Mouse (Mus musculus) mature B cell (primary cell): ENCODE data around the gene Npdc1.
"Not testable (repeated sequence)": the region's sequence is repeated elsewhere in the genome, so short reads cannot be mapped to it uniquely, and the experiment has no call there.

Experiments
- in situ Hi-C: fragments of 300-500 bp; cut with MboI; formaldehyde crosslinking; loops from 2 replicates; pipeline ENCODE4 v1.14.3; 2019

Npdc1 gene

DNA sequence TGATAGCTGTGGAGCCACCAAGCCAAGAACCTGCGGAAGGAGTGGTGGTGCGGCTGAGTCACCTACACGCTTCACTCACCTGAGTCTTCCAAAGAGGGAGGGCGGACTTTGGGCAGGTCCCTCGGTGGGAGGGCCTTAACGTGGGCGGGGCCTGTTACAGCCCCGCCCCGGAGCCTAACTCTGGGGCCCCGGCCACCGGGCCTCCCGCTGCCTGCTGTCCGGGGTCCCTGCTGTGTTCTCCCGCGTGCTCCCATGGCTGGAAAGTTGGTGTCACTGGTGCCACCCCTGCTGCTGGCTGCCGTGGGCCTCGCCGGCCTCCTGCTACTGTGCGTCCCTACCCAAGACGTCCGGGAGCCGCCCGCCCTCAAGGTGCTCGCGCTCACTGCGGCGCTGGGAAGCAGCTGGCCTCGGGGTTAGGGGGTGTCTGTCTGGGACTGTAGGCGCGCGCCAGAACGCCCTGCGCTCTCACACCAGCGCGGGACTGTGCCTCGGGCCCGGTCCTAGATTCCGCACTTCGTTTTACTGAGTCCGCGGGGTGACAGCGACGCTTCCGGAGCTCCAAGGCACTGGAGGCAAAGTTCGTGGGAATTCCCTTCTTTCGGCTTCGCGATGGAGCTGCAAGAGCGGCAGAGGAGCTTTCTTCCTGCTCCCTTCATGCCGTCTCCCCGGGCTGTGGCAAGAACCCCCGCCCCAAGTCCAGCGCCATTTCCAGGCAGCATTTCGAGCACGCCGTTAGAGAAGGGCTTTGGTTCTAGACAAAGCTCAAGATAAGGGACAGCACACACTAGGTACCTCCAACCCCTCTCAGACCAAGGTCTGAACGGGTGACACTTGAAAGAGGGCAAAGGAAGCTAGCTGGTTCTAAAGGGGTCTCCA lies 3.2 kb upstream of the Npdc1 start, which contains the start of gene Entpd2:
Gene Entpd2 (plus strand): TSS at position 154 of the 876 bp plus-strand sequence.
- in situ Hi-C loops: no loop called here

DNA sequence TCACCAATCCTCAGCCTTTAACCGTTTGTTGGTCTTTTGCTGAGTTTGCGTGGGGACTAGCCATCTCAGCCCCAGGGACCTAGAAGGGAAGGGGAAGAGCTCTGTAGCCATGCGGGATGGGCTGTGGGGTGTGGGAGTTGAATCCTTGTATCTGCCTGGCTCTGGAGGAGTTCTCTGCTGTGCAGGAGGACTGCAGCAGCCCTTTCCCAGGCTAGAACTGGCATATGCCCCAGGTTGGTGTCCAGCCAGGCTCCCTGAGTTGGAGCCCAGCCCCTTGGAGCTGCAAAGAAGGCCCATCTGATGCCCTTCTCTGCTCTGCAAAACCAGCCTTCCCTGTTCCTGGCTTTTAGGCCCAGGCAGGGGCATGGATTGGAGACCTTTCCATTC lies 2.6 kb upstream of the Npdc1 start:
- in situ Hi-C loops: no loop called here

DNA sequence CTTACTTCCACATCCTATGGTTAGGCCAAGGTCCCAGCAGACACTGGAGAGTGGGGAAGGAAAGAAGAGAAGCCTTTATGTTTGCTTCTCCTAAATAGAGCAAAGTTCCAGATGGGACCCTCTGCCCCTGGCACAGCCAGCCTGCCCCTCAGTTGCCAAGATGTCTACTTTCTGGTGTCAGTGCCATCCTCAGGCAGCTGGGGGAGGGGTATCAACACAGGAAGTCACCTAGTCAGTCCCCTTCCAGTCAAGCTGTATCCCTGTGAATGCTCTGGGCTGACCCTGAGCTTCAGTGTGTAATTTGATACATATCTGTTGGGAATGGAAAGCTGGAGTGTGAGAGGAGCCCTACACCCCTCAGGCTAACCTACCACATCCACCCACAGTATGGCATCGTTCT lies 2.1 kb upstream of the Npdc1 start:
- in situ Hi-C loops: no loop called here

DNA sequence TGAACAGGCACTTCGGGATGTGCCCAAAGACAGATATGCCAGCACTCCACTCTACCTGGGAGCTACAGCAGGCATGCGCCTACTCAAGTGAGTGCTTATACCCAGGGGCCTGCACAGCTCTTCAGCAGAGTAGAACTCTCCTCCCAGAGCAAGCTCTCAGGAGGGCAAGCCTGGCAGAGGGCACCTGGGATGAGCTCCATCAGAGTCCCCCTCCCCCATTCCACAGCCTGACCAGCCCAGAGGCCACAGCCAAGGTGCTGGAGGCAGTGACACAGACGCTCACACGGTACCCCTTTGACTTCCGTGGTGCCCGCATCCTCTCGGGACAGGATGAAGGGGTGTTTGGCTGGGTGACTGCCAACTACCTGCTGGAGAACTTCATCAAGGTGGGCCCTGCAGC lies 1.1 kb upstream of the Npdc1 start:
- in situ Hi-C loops: no loop called here

DNA sequence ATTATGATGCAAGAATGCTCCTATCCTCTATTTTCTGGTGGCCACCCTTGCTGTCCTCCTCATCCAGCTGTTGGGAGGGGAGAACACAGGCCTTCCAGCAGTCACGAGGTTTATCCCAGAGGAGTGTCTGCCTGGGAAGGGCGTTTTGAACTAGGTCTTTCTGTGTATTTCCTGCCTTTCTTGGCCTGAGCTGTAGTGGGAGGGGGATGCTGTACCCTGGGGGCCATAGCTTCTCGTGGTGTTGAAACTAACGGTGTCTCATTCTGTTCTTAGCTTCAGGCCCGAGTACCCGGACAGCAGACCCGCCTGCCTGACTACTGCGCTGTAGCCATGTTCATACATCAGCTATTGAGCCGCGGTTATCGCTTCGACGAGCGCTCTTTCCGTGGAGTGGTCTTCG lies 1.1 kb downstream of the Npdc1 start:
- in situ Hi-C loops: no loop called here

DNA sequence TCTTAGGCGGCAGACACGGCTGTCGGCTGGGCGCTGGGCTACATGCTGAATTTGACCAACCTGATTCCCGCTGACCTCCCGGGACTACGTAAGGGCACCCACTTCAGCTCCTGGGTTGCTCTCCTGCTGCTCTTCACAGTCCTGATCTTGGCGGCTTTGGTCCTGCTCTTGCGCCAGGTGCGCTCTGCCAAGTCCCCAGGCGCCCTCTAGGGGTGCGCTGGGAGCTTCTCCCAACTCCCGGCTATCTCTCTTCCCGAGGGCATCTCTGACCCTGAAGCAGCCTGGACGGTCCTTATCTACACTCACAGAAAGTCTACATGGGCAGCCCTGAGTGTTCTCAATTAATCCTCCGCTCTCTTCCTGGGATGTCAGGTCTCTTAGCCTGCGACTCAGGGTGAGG lies 1.6 kb downstream of the Npdc1 start:
- in situ Hi-C loops: no loop called here

DNA sequence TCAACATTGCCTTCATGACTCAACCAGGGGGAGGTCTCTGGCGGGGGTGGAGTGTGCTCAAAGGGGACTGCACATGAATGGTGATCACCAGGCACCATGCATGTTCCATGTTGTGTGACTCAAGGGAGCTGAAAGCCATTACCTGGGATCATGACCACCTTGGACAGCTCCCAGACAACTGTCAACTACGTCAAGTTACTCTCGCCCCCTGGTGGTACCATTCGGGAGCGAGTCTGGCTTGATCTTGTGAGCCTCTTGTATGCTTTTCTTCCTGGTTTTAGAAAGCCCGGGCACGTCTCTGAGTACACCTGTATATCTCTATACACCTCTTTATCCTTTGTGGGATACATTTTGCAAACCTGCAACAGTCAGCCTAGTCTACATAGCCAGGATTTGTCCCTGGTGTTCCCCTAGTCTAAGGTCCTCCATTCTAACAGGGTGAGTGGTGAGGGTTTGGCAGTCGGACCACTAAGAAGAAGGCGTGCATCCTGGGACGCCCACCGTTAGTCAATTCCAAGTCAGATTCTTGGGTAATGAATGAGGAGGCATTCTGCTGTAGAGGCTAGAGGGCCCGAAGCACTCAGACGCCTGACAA lies 3.3 kb downstream of the Npdc1 start:
- in situ Hi-C loops: no loop called here

DNA sequence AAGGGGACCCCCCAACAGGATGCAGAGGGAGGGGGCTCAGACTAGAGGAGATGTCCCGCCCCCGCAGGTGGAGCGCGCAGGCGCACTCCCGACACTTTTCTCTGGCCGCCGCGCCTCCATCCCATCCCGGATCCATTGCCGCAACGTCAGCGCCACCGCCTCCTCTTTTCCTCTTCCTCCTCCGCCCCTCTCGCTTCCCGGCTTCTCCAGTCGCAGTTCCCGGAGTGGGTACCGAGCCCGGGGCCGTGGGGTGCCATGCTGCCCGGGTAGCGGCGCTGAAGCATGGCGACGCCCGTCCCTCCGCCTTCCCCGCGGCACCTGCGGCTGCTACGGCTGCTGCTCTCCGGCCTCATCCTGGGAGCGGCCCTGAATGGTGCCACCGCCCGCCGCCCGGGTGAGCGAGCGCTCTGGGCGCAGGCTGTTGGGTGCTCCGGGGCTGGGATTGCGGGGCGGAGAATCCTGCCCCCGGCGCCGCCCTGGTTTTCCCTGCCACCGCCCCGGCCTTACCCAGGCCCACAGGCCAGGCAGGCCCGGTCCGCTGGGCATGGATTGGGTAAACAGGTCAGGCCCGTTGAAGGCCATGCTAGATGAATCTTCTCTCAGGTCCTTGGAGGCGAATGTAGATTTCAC lies 3.9 kb downstream of the Npdc1 start:
- in situ Hi-C loops: no loop called here

DNA sequence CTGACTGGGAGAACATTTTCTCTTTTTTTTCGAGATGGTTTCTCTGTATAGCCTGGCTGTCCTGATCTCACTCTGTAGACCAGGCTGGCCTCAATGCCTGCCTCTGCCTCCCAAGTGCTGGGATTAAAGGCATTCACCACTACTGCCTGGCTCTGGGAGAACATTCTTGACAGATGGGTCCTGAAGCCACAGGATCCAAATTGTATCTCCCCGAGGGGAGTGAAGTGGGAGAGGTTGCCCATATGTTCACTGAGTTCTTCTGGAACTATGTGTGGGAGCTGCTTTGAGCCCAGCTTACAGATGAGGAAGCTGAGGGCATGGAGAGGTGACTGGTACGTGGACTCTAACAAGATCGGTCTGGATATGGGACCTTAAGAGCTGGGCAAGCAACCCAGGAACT lies 4.8 kb downstream of the Npdc1 start:
- in situ Hi-C loops: no loop called here

DNA sequence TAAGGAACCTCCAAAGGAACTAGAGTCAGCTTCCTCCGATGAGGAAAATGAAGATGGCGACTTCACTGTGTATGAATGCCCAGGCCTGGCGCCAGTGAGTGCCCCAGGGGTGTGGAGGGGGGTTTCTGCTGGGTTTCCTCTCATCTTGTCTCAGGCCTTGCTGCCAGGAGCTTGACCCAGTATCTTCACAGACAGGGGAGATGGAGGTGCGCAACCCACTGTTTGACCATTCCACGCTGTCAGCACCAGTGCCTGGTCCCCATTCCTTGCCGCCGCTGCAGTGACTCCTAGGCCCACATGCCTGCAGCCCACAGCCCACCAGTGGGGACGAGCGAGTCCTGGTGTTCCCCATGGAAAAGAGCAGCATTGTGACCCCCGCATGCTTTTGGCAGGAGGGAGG lies 9.8 kb downstream of the Npdc1 start:
- in situ Hi-C loops: no loop called here

- in situ Hi-C loops: not testable (repeated sequence)
Observed at GRCm38 (mm10) chr2:25413436-25413835, 14.3 kb downstream of the Npdc1 start.

DNA sequence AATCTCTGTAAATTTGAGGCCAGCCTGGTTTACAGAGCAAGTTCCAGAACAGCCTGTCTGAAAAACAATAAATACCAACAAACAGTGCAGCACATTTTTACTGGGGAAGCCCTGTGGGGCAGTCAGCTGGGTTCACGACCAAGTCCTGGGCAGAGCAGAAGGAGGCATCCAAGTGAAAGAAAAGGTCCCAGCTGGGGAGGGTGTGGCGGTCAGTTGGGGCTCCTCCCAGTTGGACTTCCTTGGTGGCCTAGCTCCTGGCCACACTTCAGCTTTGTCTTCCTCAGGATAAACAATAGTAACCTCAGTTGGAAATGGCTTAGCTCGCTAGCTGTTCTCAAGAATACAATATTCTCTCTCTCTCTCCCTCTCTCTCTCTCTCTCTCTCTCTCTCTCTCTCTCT lies 18.3 kb downstream of the Npdc1 start:
- in situ Hi-C loops: no loop called here

GRCm38 (mm10) chr2:25421896-25422295 lies 22.7 kb downstream of the Npdc1 start:
- in situ Hi-C loops: no loop called here

GRCm38 (mm10) chr2:25422587-25423410 lies 23.6 kb downstream of the Npdc1 start, which contains the start of gene Fut7:
Fut7 (plus strand) TSS chr2:25423267.
- in situ Hi-C loops: no loop called here

- in situ Hi-C loops: no loop called here
Observed at GRCm38 (mm10) chr2:25423626-25424025, 24.5 kb downstream of the Npdc1 start.

- in situ Hi-C loops: no loop called here
Observed at GRCm38 (mm10) chr2:25425481-25425880, 26.3 kb downstream of the Npdc1 start.

GRCm38 (mm10) chr2:25426721-25427191 lies 27.6 kb downstream of the Npdc1 start:
- in situ Hi-C loops: no loop called here

DNA sequence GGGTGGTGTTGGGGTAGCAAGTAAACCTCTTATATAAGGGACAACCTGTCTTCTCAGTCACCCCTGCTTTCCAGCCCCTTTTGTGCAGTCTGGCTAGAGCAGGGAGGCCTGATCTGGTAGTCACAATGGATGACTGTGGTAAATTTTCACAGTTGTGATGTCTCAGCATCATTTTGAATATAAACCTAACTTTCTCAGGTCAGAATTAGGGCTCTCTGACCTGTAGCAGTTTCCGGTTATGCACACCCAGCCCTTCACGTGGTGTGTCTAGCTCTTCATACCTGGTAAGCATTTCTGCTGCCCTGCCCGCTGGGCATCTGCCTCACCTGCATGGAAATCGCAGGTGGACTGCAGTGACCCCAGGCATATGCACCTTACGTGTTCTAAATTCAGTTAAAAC lies 28.1 kb downstream of the Npdc1 start:
- in situ Hi-C loops: no loop called here

GRCm38 (mm10) chr2:25428442-25429236 lies 29.5 kb downstream of the Npdc1 start, which contains the start of gene Abca2:
Abca2 (plus strand) TSS chr2:25428703.
- in situ Hi-C loops: no loop called here

DNA sequence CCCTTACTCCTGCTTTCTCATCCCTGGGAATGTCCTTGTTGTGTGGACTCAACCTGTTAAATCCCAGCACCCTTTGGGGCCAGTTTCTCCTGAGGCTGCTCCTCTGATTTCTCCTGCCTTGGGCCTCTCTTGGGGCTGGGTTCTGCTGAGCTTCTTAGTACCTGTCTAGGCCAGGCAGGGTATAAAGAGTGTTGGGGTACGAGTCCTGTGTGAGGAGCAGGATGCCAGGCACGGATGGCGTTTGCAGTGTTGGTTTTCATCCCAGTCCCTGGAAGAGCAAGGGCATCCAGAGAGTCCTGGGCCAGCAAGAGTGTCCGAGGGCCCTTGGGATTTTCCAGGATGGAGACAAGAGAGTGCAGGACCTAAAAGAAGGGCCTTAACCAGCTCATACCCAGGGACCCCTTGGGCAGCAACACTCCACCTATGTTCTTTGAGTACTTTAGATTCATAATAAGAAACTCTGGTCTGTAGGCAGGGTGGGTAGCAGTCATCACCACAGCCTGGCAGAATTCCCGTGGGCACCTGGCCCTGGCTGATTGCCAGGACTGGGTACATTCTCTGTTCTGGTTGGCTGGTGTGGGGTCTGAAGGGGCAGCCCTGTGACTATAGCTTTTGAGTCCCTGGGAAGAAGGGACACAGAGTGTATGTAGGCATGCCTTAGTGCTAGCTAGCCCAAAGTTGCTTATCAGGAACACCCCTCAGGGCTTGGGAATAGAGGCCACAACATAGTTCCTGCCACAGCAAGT lies 30.5 kb downstream of the Npdc1 start:
- in situ Hi-C loops: no loop called here
